Mouse (Mus musculus): ENCODE measurements at regions not wholly inside any gene's neighbourhood (a gene's known extent, or its start where the extent isn't known, plus 50 kb on each side); places are given as distances from the start of the nearest gene placed in this dataset.
"Not testable (repeated sequence)": the region's sequence is repeated elsewhere in the genome, so short reads cannot be mapped to it uniquely, and the experiment has no call there.

- TF ChIP-seq CTCF (IDR thresholded peaks at IDR 0.05; ENCODE audit: low read depth, low read length); POLR2A (IDR thresholded peaks at IDR 0.05; ENCODE audit: extremely low read depth, insufficient read depth, low read length): not testable (repeated sequence)
Measured at GRCm38 (mm10) chr17:13590240-13590837, 170.0 kb upstream of the Afdn start.
